Mouse (Mus musculus): ENCODE measurements at regions not wholly inside any gene's neighbourhood (a gene's known extent, or its start where the extent isn't known, plus 50 kb on each side); places are given as distances from the start of the nearest gene placed in this dataset.

DNA sequence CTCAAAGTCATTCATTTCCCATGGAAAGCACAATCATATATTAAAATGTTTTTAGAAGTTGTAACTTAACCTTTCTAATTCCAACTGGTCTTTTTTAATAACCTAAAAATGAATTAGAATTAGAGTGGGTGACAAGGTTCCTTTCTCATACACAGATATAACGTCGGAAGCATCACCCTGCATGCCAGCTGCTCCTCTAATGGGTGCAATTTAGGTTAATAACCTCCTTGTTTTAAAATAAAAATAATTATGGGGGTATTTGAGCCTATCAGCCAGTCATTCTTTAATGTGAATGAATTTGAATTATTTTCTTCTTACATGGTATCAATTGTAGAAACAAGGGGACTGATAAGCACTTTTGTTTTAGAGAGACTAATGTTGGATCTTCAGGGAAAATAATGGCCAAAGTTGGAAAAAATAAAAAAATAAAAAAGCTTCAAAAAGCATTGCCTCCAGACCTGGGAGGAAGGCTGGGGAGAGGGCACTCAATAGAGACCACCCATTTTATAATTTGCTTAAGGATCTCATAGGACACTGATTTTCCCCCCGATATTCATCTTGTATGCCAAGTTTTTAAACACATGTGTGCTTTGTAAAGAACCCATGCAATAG, 960.9 kb downstream of the Robo2 start:
- TF ChIP-seq CTCF (IDR thresholded peaks at IDR 0.05; ENCODE audit: low read depth, low read length) (no peak), POLR2A (IDR thresholded peaks at IDR 0.05; ENCODE audit: insufficient read depth, low read length) (no peak), EP300 (IDR thresholded peaks at IDR 0.05; ENCODE audit: insufficient read depth, low read depth, low read length) (no peak)

Measured in ES-Bruce4 (cell line).